Mouse (Mus musculus) heart, adult 18-20 months (tissue): Measurements from ENCODE around the gene Mdm2. TPM values are rescaled to one million over a fixed set of nuclear protein-coding genes. Genes with fewer than 3 reads are reported as not detected.
"Not testable (repeated sequence)": the region's sequence is repeated elsewhere in the genome, so short reads cannot be mapped to it uniquely, and the experiment has no call there.

Source experiments
- DNase-seq, 2 experiments: peaks; one replicate each; pipeline ENCODE4 v3.0.0; 2021 to 2022; ENCODE audit warnings: mixed read lengths in 1 of 2
- total RNA-seq, 2 experiments: library from RNA; stranded (reverse); gene quantifications; 2 replicates each; pipeline ENCODE4 v1.2.3; 2021

Mdm2 gene
- total RNA-seq, 2 experiments from 2014 or later = 51.1 to 53.6 TPM

DNA sequence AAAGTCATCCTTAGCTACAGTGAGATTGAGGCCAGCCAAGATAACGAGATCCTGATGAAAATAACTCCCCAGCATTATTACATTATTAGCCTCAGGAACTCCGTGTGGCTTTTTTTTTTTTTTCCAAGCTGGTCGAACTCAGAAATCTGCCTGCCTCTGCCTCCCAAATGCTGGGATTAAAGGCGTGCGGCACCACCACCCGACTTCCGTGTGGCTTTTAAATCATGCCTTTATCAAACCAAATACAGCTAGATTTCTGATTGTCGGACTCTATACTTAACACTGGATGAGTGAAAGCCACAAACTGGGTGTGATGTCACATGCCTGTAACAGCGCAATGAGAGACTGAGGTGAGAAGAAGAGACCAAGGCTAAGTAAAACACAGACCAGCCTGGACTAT is 2.3 kb upstream of the Mdm2 start:
- DNase-seq = no peak

DNA sequence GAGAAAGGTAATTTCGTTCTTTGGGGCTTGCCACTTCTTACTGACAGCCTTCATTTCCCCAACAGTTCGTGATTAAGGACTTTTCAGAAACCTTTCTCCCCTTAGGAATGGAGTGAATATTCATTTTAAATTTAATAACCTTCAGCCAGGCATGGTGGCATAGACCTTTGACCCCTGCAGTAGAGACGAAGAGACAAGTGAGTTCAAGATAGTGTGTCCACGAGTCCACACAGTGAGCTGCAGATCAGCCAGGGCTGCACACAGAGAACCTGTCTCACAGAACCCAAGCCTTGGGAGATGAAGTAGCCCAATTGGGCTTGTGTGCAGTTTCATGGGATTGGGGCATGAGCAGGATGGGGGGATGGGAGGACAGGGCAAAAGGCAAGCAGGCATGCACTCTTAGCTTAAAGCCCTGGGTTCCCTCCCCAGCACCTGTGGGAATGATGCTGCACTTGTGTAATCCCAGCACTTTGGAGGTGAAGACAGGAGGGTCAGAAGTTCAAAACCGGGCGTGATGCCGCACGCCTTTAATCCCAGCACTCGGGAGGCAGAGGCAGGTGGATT is 1.7 kb upstream of the Mdm2 start:
- DNase-seq = no peak

DNA sequence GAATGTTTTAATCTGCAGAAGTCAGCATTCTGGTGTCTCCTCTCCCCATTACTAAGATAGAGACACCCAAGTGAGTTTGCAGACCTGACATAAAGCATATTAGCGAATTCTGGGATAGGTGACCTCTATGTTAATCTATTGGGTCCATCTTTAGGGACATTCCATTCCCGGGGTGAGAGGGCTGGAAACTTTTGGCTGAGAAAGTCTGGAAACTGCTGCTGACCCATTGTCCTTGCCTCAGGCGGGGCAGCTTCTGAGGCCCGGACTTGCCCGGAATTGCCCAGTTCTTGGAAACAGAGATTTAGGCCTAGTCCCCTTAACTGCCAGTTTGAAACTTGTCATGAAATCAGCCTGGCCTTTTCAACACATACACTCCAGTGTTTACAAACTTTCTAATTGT is 850 bp upstream of the Mdm2 start:
- no peak for DNase-seq

DNA sequence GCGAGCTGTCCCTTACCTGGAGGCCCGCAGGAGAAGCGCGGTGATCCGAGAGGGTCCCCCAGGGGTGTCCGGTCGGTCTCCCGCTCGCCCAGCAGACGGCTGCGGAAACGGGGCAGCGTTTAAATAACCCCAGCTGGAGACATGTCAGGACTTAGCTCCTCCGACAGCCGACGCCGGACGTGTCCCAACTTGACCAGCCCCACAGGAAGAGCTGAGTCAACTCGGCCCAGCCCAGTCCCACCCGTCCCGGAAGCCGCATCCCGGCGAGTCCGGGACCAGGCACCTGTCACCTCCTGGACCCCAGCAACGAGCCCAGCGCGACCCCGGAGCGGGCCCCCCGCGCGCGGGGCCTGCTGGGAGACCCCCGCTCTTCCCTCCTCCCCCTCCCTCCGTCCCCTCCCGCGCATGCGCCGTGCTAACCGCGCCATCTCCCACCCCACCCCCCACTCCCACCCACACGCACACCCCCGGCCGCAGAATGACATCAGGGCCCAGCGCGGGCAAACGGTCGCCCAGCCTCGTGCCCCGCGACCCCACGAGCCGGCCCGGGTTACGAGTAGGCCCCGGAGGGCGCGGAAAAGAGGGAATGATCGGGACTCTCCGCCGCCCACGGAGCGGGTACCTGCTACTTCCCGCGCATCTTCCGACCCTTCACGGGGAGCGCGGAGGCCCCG is 491 bp downstream of the Mdm2 start:
- peak; percentile 89 to 91 for DNase-seq

DNA sequence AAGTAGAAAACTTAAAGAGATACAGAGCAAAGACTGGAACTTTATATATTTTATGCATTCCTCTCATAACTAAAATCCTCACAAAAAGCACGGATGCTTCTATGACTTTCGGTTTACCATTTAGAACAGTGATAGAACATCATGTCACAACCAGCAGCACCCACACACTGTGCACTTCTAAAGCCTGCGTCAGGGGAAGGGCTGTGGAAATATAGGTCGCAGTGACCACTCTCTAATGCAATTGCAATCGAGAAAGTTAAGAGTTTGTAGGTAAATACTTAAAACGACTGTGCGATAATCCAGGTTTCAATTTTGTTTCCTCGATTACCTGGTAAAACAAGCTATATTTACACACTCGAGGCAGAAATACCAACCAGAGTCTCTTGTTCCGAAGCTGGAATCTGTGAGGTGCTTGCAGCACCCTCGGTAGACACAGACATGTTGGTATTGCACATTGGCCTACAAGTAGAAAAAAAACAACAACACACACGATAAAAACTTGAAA is 1.2 kb downstream of the Mdm2 start:
- no peak for DNase-seq

DNA sequence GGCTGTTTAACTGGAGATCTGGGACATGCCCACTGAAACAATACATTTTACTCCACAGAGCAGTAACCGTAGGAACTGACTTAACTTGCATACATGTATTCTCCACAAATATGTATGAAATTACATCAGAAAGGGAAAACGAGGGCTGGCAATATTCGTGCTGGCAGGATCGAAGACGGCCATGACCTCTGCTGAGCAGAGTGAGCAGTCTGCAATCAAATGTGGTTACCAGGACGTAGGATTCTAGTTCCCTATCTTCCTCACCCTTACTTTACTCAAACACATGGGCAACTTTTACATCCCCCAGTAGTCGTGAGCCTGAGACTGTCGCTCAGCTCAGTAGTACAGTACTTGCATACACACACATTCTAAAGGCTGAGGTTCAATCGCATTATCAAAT is 1.7 kb downstream of the Mdm2 start:
- peak in 1 of 2 experiments; percentile 21 for DNase-seq

DNA sequence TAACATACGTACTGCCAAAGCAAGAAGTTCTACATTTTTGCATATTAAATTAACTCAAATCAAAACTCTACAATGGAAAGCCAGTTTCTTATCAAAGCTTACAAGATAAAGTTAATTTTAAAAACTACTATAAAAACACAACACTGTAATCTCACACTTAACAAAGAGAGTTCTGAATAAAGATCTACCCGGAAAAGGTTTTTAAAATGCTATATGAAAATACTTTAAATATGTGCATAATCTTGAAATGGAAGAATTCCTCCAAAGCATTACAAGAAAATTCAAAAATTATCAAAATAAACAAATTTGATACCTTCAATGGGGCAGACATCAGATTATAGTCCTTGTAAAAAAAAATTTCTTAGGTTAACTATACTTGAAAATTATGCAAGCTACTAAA is 2.2 kb downstream of the Mdm2 start:
- DNase-seq = no peak

DNA sequence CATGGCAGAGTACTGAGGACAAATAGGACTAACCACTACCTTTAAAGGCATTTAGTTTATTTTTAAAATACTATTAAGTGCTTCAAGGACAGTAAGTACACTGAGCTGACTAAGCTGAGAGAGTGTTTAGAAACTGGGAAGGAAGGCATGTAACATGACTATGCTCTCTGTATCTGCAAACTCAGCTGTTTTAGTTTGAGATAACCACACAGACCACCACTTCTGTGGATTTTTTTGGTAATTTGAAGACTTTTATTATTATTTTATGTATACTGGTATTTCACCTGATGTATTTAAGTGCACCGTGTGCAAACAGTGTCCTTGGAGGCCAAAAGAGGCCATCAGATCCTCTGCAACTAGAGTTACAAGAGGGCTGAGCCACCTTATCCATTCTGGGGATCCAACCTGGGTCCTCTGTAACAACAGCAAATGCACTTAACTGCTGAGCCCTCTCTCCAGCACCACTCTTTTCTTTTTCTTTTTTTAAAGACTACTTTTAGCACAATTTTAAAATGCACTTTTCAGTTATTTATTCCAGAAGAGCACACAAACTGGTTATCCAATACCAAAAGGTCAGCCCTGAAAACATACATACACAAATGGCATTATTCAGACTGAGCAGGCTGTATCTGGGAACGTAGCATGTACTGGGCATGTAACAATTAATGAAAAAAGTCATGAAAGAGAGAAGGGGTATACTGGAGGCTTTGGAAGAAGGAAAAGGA is 3.3 kb downstream of the Mdm2 start:
- no peak for DNase-seq

DNA sequence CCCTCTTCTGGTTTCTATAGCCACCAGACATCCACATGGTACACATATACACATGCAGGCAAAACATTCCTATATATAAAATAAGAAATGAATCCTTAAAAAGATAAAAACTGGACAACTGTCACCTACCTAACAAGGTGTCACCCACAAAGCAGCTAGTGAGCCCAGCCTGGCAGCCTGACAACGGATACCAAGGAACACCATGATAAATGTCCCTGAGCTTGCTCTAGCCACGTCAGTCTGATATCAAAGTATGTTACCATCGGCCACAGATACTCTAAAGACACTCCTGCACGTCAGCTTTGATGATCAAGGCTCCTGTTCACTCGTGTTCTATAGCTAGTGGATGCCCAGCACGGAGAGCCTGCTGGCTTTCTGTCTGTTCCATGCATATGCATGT is 4.1 kb downstream of the Mdm2 start:
- DNase-seq = no peak

DNA sequence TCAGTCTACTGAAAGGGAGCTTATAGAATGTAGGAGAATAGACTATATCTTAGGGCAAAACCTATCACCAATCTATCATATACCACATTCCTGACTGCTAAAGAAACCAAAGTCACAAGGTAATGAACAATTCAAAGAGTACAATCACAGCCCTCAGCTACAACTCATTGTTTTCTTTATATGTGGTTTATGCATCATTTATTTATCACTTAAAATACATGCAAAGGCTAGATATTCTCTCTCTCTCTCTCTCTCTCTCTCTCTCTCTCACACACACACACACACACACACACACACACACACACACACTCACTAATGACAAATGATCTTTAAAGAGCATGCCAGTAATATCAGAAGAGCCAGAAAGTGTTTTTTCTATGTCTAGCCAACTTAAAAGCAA is 4.8 kb downstream of the Mdm2 start:
- no peak for DNase-seq

DNA sequence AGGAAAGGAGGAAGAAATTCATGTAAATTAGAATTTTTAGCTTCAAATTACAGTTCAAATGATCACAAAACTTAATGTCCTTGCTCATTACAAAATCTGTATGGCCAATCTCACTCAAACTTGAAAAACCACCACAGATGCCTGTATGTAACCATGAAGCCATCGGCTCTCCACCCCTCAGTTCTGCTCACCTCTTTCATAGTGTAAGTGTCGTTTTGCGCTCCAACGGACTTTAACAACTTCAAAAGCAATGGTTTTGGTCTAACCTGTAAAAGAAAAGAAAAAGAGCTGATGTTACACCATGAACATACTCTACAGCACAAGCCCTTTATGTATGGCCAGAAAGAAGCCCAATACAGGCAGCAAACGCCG is 5.6 kb downstream of the Mdm2 start:
- no peak for DNase-seq

DNA sequence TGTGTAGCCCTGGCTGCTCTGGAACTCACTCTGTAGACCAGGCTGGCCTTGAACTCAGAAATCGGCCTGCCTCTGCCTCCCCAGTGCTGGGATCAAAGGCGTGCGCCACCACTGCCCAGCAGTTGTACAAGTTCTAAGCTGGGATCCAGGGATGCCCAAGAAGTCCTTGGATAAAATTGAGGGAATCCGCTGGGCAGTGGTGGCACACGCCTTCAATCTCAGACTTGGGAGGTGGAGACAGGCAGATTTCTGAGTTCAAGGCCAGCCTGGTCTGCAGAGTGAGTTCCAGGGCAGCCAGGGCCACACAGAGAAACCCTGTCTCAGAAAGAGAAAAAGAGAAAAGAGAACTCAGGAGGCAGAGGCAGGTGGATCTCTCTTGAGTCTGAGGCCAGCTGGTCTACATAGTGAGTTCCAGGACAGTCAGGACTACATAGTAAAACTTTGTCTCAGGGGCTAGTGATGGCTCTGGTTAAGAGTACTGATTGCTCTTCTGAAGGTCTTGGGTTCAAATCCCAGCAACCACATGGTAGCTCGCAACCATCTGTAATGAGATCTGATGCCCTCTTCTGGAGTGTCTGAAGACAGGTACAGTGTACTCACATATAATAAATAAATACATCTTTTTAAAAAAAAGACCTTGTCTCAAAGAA is 6.1 kb downstream of the Mdm2 start:
- DNase-seq = not testable (repeated sequence)

DNA sequence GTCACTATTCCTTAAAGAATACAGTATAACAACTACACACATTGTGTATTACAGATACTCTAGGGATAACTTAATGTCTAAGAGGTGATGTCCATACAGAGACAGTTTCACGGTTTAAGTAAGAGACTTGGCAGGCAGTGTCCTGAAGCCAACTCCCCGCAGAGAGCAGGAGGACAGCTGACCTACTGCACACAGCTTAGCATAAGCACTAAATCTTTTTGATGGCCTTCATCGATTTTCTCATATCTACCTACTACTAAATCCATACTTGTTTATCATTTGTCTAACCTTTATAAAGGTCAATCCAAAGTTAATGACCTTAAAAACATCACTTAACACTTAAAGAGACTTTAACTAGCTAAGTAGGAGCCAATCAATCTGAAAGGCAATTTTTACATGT is 7.1 kb downstream of the Mdm2 start:
- DNase-seq = no peak

DNA sequence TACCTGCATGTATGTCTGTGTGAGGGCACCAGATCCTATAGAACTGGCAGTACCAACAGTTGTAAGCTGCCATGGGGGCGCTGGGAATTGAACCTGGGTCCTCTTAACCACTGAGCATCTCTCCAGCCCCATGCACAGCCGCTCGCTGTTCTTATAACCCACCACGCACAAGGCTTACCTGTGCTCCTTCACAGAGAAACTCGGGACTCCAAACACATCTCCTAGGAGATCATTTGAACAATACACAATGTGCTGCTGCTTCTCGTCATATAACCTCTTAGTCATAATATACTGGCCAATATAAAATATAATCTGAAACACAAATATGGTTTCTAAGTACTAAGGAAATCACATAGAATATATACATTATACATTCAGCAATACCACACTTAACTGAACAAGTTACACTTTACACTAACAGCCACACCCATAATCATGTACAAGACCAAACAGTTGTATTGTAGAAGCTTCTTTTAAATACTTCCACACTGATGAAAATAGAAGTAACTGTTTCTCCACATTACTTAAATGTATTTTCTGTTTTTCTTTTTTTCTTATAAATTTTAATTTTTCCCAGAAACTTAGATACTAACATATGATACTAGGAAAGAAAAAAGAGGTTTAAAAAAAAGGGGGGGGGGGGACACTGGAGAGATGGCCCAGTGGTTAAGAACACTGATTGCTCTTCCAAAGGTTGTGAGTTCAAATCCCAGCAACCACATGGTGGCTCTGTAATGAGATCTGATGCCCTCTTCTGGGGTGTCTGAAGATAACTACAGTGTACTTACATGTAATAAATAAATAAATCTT is 8.3 kb downstream of the Mdm2 start:
- DNase-seq = no peak

DNA sequence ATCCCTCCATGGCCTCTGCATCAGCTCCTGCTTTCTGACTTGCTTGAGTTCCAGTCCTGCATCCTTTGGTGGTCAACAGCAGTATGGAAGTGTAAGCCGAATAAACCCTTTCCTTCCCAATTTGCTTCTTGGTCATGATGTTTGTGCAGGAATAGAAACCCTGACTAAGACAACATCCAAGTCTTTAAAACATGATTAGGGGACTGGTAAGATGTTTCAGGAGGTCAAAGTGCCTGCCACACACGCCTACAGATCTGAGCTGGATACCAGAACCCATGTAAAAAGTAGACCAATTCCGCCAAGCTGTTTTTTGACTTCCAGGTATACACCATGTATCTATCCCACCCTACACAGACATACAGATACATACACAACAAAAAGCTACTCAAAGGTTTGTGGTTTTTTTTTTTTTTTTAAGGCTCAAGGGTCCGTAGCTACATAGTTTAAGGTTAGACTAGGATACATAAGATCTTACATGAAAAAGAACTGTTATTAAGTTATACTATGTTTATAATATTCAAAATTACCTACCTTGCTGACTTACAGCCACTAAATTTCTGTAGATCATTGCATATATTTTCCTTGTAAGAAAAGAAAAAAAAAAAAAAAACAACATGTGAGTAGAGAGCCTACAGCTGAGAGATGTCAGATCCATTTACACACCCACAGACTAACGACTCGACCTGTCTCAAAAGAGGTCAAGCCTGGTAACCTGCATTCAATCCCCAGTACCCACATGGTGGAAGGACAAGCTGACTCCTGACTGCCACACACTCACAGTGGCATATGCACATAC is 9.3 kb downstream of the Mdm2 start:
- no peak for DNase-seq

DNA sequence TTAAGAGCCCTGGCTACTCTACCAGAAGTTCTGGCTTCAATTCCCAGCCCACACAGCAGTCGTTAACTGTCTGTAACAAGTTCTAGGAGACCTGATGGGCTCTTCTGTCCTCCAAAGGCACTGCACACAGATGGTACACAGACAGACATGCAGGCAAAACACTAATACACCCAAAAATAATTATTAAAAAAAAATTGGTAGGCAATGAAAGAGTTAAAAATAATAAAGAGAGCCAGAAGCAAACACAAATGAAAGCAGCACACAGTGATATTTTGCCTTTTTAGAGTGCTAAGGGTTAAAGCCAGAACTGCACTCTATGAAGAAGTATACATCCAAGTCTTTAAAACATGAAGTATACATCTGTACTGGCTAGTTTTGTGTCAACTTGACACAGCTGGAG is 10.1 kb downstream of the Mdm2 start:
- DNase-seq = no peak

DNA sequence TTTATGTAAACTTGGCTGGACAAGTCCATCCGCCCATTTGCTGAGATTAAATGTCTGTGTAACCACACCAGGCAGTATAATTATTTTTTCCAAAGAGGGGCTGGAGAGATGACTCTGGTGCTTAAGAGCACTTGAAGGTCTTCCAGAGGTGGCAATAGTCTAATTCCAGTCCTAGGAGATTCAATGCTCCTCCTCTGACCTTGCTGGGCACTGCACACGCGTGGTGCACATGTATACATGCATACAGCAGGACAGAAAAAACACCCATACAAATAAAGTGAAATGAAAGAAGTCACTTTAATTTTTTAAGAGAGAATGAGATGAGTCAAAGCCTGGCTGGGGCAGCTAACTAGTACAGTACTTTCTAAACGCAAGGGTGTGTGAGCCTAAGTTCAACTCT is 10.6 kb downstream of the Mdm2 start:
- DNase-seq = no peak

DNA sequence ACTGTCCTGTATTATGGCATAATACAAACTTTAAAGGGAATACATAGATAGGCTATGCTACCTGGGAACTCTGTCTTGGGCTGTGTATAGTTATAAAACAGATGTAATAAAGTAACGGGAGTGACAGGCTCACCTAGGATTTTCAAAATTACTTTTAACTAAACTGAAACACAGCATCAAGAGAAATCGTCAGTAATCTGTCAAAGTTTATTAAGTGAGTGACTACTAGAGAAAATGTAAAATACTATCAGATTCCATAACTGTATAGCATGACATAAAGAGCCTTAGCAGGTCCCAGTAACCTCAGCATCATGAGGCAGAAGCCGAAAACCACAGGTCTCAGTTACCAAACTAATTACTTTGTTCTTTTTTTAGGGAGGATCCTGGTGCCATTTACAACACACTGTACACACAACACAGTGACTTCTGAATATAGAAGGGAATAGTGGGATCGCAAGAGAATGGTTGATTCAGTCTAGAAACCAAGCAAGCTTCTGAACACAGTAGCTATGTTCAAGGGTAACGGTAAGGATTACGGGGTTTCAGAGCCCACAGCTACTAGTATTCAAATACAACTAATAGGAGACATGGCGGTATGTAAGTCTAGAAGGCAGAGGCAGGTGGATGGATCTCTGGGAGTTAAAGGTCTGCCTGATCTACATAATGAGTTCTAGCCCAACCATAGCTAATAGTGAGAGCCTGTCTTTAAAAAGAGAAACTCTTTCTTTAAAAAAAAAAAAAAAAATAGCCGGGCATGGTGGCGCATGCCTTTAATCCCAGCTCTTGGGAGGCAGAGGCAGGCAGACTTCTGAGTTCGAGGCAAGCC is 12.0 kb downstream of the Mdm2 start:
- DNase-seq = no peak

DNA sequence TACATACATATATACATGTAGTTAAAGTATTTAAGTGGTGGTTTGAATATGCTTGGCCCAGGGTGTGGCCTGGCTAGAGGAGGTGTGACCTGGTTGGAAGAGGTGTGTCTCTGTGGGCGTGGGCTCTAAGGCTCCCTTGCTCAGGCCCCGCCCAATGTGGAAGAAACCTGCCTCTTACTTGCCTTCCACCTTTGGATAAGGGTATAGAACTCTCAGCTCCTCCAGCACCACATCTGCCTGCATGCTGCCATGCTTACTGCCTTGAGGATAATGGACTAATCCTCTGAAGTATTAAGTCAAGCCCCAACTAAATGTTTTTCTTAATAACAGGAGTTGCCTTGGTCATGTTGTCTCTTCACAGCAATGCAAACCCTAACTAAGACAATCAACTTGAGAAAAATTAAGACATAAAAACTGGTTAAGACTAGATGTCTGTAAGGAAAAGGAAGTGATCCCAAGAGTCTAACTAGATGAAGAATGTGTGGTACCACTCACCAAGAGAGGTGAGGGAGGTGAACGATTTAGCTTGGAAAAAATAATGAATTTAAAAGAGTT is 12.9 kb downstream of the Mdm2 start:
- DNase-seq = no peak
